Mouse (Mus musculus) cortical plate, adult 2 months (tissue): ENCODE data around the gene Fem1b.

ENCODE experiments used
- CTCF ChIP-seq: fragments of 200-500 bp; IDR thresholded peaks from 2 replicates; pipeline ENCODE4 v1.5.1; 2011; ENCODE audit warnings: mild to moderate bottlenecking, control low read depth, low read length; ENCODE audit not compliant: insufficient read depth; ENCODE audit errors: extremely low read depth
- POLR2A ChIP-seq: fragments of 200-500 bp; IDR thresholded peaks from 2 replicates; pipeline ENCODE4 v1.6.1; 2011; ENCODE audit warnings: mild to moderate bottlenecking, low read length, control low read depth; ENCODE audit not compliant: insufficient read depth; ENCODE audit errors: extremely low read depth

GRCm38 (mm10) chr9:62767464-62767863 lies 44.3 kb downstream of the Fem1b start:
- no peak for TF ChIP-seq CTCF
- no peak for TF ChIP-seq POLR2A
